Mouse (Mus musculus): ENCODE results near the gene Ces1e.

DNA sequence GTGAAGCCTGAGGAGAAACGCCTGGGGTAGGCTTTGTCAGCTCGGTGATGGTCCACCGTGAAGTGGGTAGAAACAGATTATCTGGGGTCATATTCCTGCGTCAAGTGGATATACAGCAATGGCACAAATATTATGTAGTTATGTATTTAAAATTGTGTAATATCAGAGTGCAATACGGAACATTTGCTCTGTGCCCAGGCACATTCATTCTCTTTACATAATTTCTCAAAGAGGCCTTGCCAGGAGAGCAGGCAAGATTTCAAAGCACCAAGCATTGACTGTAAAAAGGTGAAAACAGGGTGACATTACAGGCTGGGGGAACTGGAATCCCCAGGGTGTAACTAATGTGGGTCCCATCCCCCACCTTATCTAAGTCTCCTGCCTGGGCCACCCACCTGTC, 33.0 kb downstream of the Ces1e start:
- TF ChIP-seq CTCF (IDR thresholded peaks at IDR 0.05; ENCODE audit: borderline replicate concordance, extremely low read depth, insufficient read depth, insufficient read length) (no peak), POLR2A (IDR thresholded peaks at IDR 0.05; ENCODE audit: borderline replicate concordance, extremely low read depth, insufficient read depth, insufficient read length, poor library complexity, severe bottlenecking) (no peak)
